Mouse (Mus musculus): ENCODE measurements around the gene Hist4h4. TPM values are rescaled to one million over a fixed set of nuclear protein-coding genes. Genes with fewer than 3 reads are reported as not detected.

Hist4h4 gene
- total and polyA plus RNA-seq, 3 experiments, result 0.16 to 78.2 (median 3.6) TPM

GRCm38 (mm10) chr6:136795850-136796249, 8.4 kb downstream of the Hist4h4 start:
- Histone ChIP-seq H3K27ac (ENCODE audit: insufficient read depth, low read depth) (no peak overlapping the region), H3K36me3 (replicated peaks in 1 of 2; ENCODE audit: control insufficient read depth in 1 of 2, insufficient read depth in 1 of 2, low read length in 1 of 2) (no peaks in the 10 kb centered on the region), H3K27me3 (replicated peaks) (no peaks in the 10 kb centered on the region), H3K4me1 (ENCODE audit: control insufficient read depth in 1 of 2, insufficient read depth in 2 of 2) (peaks cover 0 to 9% of the 10 kb centered on the region in 2 experiments; a peak in 2 of 4 replicates), H3K9ac (ENCODE audit: insufficient read depth, low read depth) (no peak overlapping the region), H3K79me2 (replicated peaks; ENCODE audit: control insufficient read depth, extremely low read depth, insufficient read depth, poor library complexity, severe bottlenecking) (no peaks in the 10 kb centered on the region), H3K9me3 (replicated peaks; ENCODE audit: low read length) (no peaks in the 10 kb centered on the region), H3K4me3 (replicated peaks in 1 of 3; ENCODE audit: low read depth in 2 of 3, low read length in 2 of 3, poor library complexity in 1 of 3) (no peak overlapping the region), H3K4me2 (ENCODE audit: insufficient read depth, low read depth, poor library complexity, severe bottlenecking) (no peak overlapping the region)
- dilution Hi-C loops (cut with MboI; ENCODE audit: extremely low pct_ligation_motif_present, extremely low pct_unique_long_range_greater_than_20kb, low sequenced_read_pairs) (no loop called here), in situ Hi-C loops (cut with MboI; ENCODE audit: low pct_ligation_motif_present, low pct_unique_long_range_greater_than_20kb, low sequenced_read_pairs) (no loop called here)
- TF ChIP-seq CHD2 (IDR thresholded peaks at IDR 0.05; ENCODE audit: low read length) (no peak), NRF1 (IDR thresholded peaks at IDR 0.05; ENCODE audit: low read depth, low read length) (no peak), CHD1 (IDR thresholded peaks at IDR 0.05; ENCODE audit: low read depth, low read length) (no peak), CTCF (conservative IDR thresholded peaks at IDR 0.05 in 1 of 2, IDR thresholded peaks at IDR 0.05 in 1 of 2; ENCODE audit: low read depth in 2 of 2, low read length in 2 of 2) (no peak), NELFE (IDR thresholded peaks at IDR 0.05; ENCODE audit: low read depth, low read length) (no peak), BHLHE40 (IDR thresholded peaks at IDR 0.05; ENCODE audit: low read depth, low read length) (peak; percentile 64)
- DNase-seq (ENCODE audit: extremely low read depth), result no peak

- H3K27me3 ChIP-seq (replicated peaks), result no peaks in the 10 kb centered on the region
- H3K4me1 ChIP-seq (ENCODE audit: control insufficient read depth in 1 of 2, insufficient read depth in 2 of 2), result peaks cover 0 to 9% of the 10 kb centered on the region in 2 experiments; a peak in 2 of 4 replicates
- H3K9me3 ChIP-seq (replicated peaks; ENCODE audit: low read length), result no peaks in the 10 kb centered on the region
- H3K27ac ChIP-seq (ENCODE audit: insufficient read depth, low read depth), result no peak overlapping the region
- in situ Hi-C loops (cut with MboI; ENCODE audit: low pct_ligation_motif_present, low pct_unique_long_range_greater_than_20kb, low sequenced_read_pairs), result no loop called here
- no peak for DNase-seq (ENCODE audit: extremely low read depth)
- no peaks in the 10 kb centered on the region for H3K36me3 ChIP-seq (replicated peaks in 1 of 2; ENCODE audit: control insufficient read depth in 1 of 2, insufficient read depth in 1 of 2, low read length in 1 of 2)
- no peaks in the 10 kb centered on the region for H3K79me2 ChIP-seq (replicated peaks; ENCODE audit: control insufficient read depth, extremely low read depth, insufficient read depth, poor library complexity, severe bottlenecking)
- dilution Hi-C loops (cut with MboI; ENCODE audit: extremely low pct_ligation_motif_present, extremely low pct_unique_long_range_greater_than_20kb, low sequenced_read_pairs), result no loop called here
- H3K4me2 ChIP-seq (ENCODE audit: insufficient read depth, low read depth, poor library complexity, severe bottlenecking), result no peak overlapping the region
- H3K4me3 ChIP-seq (replicated peaks in 1 of 3; ENCODE audit: low read depth in 2 of 3, low read length in 2 of 3, poor library complexity in 1 of 3), result no peak overlapping the region
- no peak overlapping the region for H3K9ac ChIP-seq (ENCODE audit: insufficient read depth, low read depth)
- no peak for TF ChIP-seq ELF1 (IDR thresholded peaks at IDR 0.05; ENCODE audit: low read depth, low read length)
- no peak for TF ChIP-seq RCOR1 (conservative IDR thresholded peaks at IDR 0.05; ENCODE audit: low read depth, low read length)
- TF ChIP-seq CTCF (conservative IDR thresholded peaks at IDR 0.05 in 1 of 2, IDR thresholded peaks at IDR 0.05 in 1 of 2; ENCODE audit: low read depth in 2 of 2, low read length in 2 of 2), result no peak
- TF ChIP-seq NELFE (IDR thresholded peaks at IDR 0.05; ENCODE audit: low read depth, low read length), result no peak
- TF ChIP-seq JUND (conservative IDR thresholded peaks at IDR 0.05; ENCODE audit: low read depth, low read length), result no peak
- TF ChIP-seq USF2 (conservative IDR thresholded peaks at IDR 0.05; ENCODE audit: low read depth, low read length), result no peak
- TF ChIP-seq BHLHE40 (IDR thresholded peaks at IDR 0.05; ENCODE audit: low read depth, low read length), result no peak
- no peak for TF ChIP-seq CHD2 (IDR thresholded peaks at IDR 0.05; ENCODE audit: low read length)
- no peak for TF ChIP-seq TBP (conservative IDR thresholded peaks at IDR 0.05; ENCODE audit: low read depth, low read length)
- no peak for TF ChIP-seq KAT2A (IDR thresholded peaks at IDR 0.05; ENCODE audit: insufficient replicate concordance, low read length)
- TF ChIP-seq MYC (IDR thresholded peaks at IDR 0.05; ENCODE audit: low read depth, low read length), result no peak
- no peak for TF ChIP-seq ZMIZ1 (IDR thresholded peaks at IDR 0.05; ENCODE audit: low read depth, low read length)
- no peak for TF ChIP-seq MXI1 (IDR thresholded peaks at IDR 0.05; ENCODE audit: low read depth, low read length)
- no peak for TF ChIP-seq GABPA (IDR thresholded peaks at IDR 0.05; ENCODE audit: insufficient replicate concordance, low read depth, low read length)
- no peak for TF ChIP-seq MEF2A (IDR thresholded peaks at IDR 0.05; ENCODE audit: borderline replicate concordance, low read depth, low read length)
- TF ChIP-seq IRF4 (IDR thresholded peaks at IDR 0.05; ENCODE audit: low read depth, low read length), result no peak
- TF ChIP-seq PAX5 (IDR thresholded peaks at IDR 0.05; ENCODE audit: low read length), result no peak
- TF ChIP-seq MAFK (IDR thresholded peaks at IDR 0.05; ENCODE audit: insufficient replicate concordance, low read length), result no peak
These were observed 9.1 kb downstream of the Hist4h4 start for GRCm38 (mm10) chr6:136795110-136795509.
